Mouse (Mus musculus) hindbrain, postnatal 0 days (tissue): ENCODE results near the gene Foxe1. TPM values are rescaled to one million over a fixed set of nuclear protein-coding genes. Genes with fewer than 3 reads are reported as not detected.

Experiments used
- ATAC-seq: fragments of 200-750 bp; cut with Nextera tagmentation; 2 replicates; pipeline ENCODE4 v1.8.0; 2017; ENCODE audit warnings: mild to moderate bottlenecking, moderate TSS enrichment, moderate library complexity
- DNase-seq: peaks from one replicate; pipeline ENCODE4 v3.0.0-alpha.2; 2015; ENCODE audit warnings: low spot score
- H3K27ac ChIP-seq: fragments of 300-500 bp; sonication (generic); 2 replicates; pipeline ENCODE4 v1.5.1; 2014; ENCODE audit warnings: mild to moderate bottlenecking
- H3K27me3 ChIP-seq: fragments of 300-500 bp; sonication (generic); 2 replicates; pipeline ENCODE4 v1.6.1; 2014; ENCODE audit warnings: low read length, mixed read lengths; ENCODE audit not compliant: insufficient read depth
- H3K36me3 ChIP-seq: fragments of 300-500 bp; sonication (generic); 2 replicates; pipeline ENCODE4 v1.6.1; 2014; ENCODE audit warnings: low read length, mixed read lengths; ENCODE audit not compliant: insufficient read depth
- H3K4me1 ChIP-seq: fragments of 300-500 bp; sonication (generic); 2 replicates; pipeline ENCODE4 v1.6.1; 2014; ENCODE audit warnings: antibody characterized with exemption, low read length, mixed read lengths; ENCODE audit not compliant: insufficient read depth
- H3K4me2 ChIP-seq: fragments of 300-500 bp; sonication (generic); 2 replicates; pipeline ENCODE4 v1.6.1; 2014; ENCODE audit warnings: low read depth, mild to moderate bottlenecking, low read length, moderate library complexity, mixed read lengths
- H3K4me3 ChIP-seq: fragments of 300-500 bp; sonication (generic); 2 replicates; pipeline ENCODE4 v1.5.1; 2014; ENCODE audit warnings: low read length
- H3K9ac ChIP-seq: fragments of 300-500 bp; sonication (generic); replicated peaks from 2 replicates; pipeline ENCODE4 v1.6.1; 2014; ENCODE audit warnings: mild to moderate bottlenecking, low read length, moderate library complexity, mixed read lengths
- H3K9me3 ChIP-seq: fragments of 300-500 bp; sonication (generic); 2 replicates; pipeline ENCODE4 v1.6.1; 2016; ENCODE audit warnings: low read length, mixed read lengths
- CTCF ChIP-seq: IDR thresholded peaks from 2 replicates; pipeline ENCODE4 v1.5.1; 2016; ENCODE audit warnings: antibody characterized with exemption, control low read depth, low read depth
- WGBS: fragments of 180-500 bp; shearing (Covaris S2); extraction: QIAGEN DNeasy Blood & Tissue Kit; methylation state at CpG from one replicate; pipeline ENCODE4 v1.1.7; 2014; 5-methylcytosine and 5-hydroxymethylcytosine counted together
- polyA plus RNA-seq: library from polyadenylated mRNA; unstranded; fragments of >200 nt; fragmentation: Nextera tagmentation; extraction: Ambion mirVana; gene quantifications from 2 replicates; pipeline ENCODE4 v1.2.1, GENCODE M21; 2015
- total RNA-seq: library from RNA; depleted of rRNA; stranded (reverse); fragments of >200 nt; gene quantifications from 2 replicates; pipeline ENCODE4 v1.2.3, GENCODE M21; 2014

Gene Foxe1
- total and polyA plus RNA-seq, 2 experiments from 2014 or later: not detected

GRCm38 (mm10) chr4:46311631-46312030 is 31.8 kb upstream of the Foxe1 start:
- 63% methylated on average over 2 of the region's 2 CpGs for WGBS
- Histone ChIP-seq H3K9ac (no peak overlapping the region), H3K9me3 (no peaks in the 10 kb centered on the region), H3K4me1 (no peaks in the 10 kb centered on the region), H3K27ac (no peak overlapping the region), H3K36me3 (no peaks in the 10 kb centered on the region), H3K4me3 (no peak overlapping the region), H3K27me3 (no peaks in the 10 kb centered on the region), H3K4me2 (no peak overlapping the region)
- no peak for DNase-seq
- no peak for TF ChIP-seq CTCF
- ATAC-seq: no peak

GRCm38 (mm10) chr4:46321730-46322389 is 21.5 kb upstream of the Foxe1 start:
- no peak overlapping the region for H3K4me3 ChIP-seq
- H3K9ac ChIP-seq: no peak overlapping the region
- no peak for TF ChIP-seq CTCF
- ATAC-seq: peak; percentile 53
- H3K9me3 ChIP-seq: no peaks in the 10 kb centered on the region
- DNase-seq: peak; percentile 22
- WGBS: 65% methylated on average over 13 of the region's 13 CpGs
- H3K27me3 ChIP-seq: no peaks in the 10 kb centered on the region
- no peak overlapping the region for H3K4me2 ChIP-seq
- H3K4me1 ChIP-seq: no peaks in the 10 kb centered on the region
- 0 out of 2 replicates have a peak overlapping the region, but pooled peaks have one; percentile 23 for H3K27ac ChIP-seq
- no peaks in the 10 kb centered on the region for H3K36me3 ChIP-seq

- TF ChIP-seq CTCF: no peak
- 73% methylated on average over 4 of the region's 4 CpGs for WGBS
- Histone ChIP-seq H3K27ac (no peak overlapping the region), H3K9ac (no peak overlapping the region), H3K36me3 (no peaks in the 10 kb centered on the region), H3K4me3 (no peak overlapping the region), H3K9me3 (no peaks in the 10 kb centered on the region), H3K4me2 (no peak overlapping the region), H3K4me1 (no peaks in the 10 kb centered on the region), H3K27me3 (no peaks in the 10 kb centered on the region)
- 0 out of 2 replicates have a peak, but pooled peaks have one; percentile 24 for ATAC-seq
- no peak for DNase-seq
Observed at GRCm38 (mm10) chr4:46322715-46323114, 20.7 kb upstream of the Foxe1 start.

GRCm38 (mm10) chr4:46328906-46329305 is 14.5 kb upstream of the Foxe1 start:
- Histone ChIP-seq H3K9ac (no peak overlapping the region), H3K27me3 (no peaks in the 10 kb centered on the region), H3K4me3 (no peak overlapping the region), H3K36me3 (no peaks in the 10 kb centered on the region), H3K27ac (no peak overlapping the region), H3K4me2 (no peak overlapping the region), H3K4me1 (no peaks in the 10 kb centered on the region), H3K9me3 (0 out of 2 replicates have a peak, but pooled peaks cover 2% of the 10 kb centered on the region)
- 39% methylated on average over 3 of the region's 3 CpGs for WGBS
- no peak for DNase-seq
- no peak for ATAC-seq
- TF ChIP-seq CTCF: no peak

- Histone ChIP-seq H3K9ac (no peak overlapping the region), H3K4me3 (no peak overlapping the region), H3K36me3 (no peaks in the 10 kb centered on the region), H3K4me1 (no peaks in the 10 kb centered on the region), H3K27ac (no peak overlapping the region), H3K4me2 (no peak overlapping the region), H3K27me3 (peaks cover 26% of the 10 kb centered on the region), H3K9me3 (no peaks in the 10 kb centered on the region)
- no peak for ATAC-seq
- WGBS: 8% methylated on average over 1 of the region's 1 CpGs
- peak; percentile 21 for TF ChIP-seq CTCF
- no peak for DNase-seq
Observed at GRCm38 (mm10) chr4:46335846-46336245, 7.6 kb upstream of the Foxe1 start.

- H3K27ac ChIP-seq: no peak overlapping the region
- DNase-seq: no peak
- no peaks in the 10 kb centered on the region for H3K4me1 ChIP-seq
- TF ChIP-seq CTCF: no peak
- no peaks in the 10 kb centered on the region for H3K36me3 ChIP-seq
- no peaks in the 10 kb centered on the region for H3K9me3 ChIP-seq
- H3K4me3 ChIP-seq: no peak overlapping the region
- WGBS: 6% methylated on average over 3 of the region's 3 CpGs
- H3K4me2 ChIP-seq: no peak overlapping the region
- ATAC-seq: no peak
- H3K9ac ChIP-seq: no peak overlapping the region
- peaks cover 46% of the 10 kb centered on the region for H3K27me3 ChIP-seq
Observed at GRCm38 (mm10) chr4:46337990-46338389, 5.4 kb upstream of the Foxe1 start.

GRCm38 (mm10) chr4:46339026-46339425 is 4.4 kb upstream of the Foxe1 start:
- Histone ChIP-seq H3K36me3 (no peaks in the 10 kb centered on the region), H3K4me1 (no peaks in the 10 kb centered on the region), H3K4me3 (no peak overlapping the region), H3K9me3 (no peaks in the 10 kb centered on the region), H3K27ac (no peak overlapping the region), H3K9ac (no peak overlapping the region), H3K4me2 (no peak overlapping the region), H3K27me3 (peaks cover 56% of the 10 kb centered on the region)
- DNase-seq (no peak), ATAC-seq (no peak)
- 10% methylated on average over 10 of the region's 10 CpGs for WGBS
- no peak for TF ChIP-seq CTCF
